28 mouse cellular contexts compared by ENCODE assay signal in genomic region chr3:129561853-129562252, GRCm38 (mm10). TPM values are rescaled to one million over a fixed set of nuclear protein-coding genes. Genes with fewer than 3 reads are reported as not detected.
DNase-seq lines count a peak whose midpoint lies in the region; ATAC-seq and TF ChIP-seq lines count a peak whose summit lies in the region.
"Had no signal": no experiment of that assay in that cellular context is flagged by ENCODE, and none has a peak within 500 bp of the region (broad histone marks: within the 10 kb centered on the region; RNA-seq: fewer than 3 reads in every experiment).

No protein-coding gene starts in this region.

- 67% methylated on average over 2 of the region's 2 CpGs for WGBS in liver, postnatal 0 days (ENCODE audit: insufficient replicate concordance)
- WGBS in liver, embryonic 11.5 days: 87% methylated on average over 2 of the region's 2 CpGs
- WGBS in hindbrain, embryonic 10.5 days: 88% methylated on average over 2 of the region's 2 CpGs

- no peak overlapping the region for H3K4me3 ChIP-seq in liver, postnatal 0 days (ENCODE audit: low read depth, low read length)
- no peak overlapping the region for H3K4me3 ChIP-seq in liver, embryonic 11.5 days (ENCODE audit: low read depth, low read length)
- H3K4me3 ChIP-seq in hindbrain, embryonic 10.5 days: no peak overlapping the region
- H3K4me3 ChIP-seq: embryonic facial prominence, embryonic 10.5 days; embryonic facial prominence, embryonic 13.5 days; erythroblast, embryonic 14.5 days; forebrain, embryonic 12.5 days; forebrain, embryonic 15.5 days; intestine, embryonic 15.5 days had no signal

- H3K9me3 ChIP-seq in liver, postnatal 0 days (ENCODE audit: low read length): no peaks in the 10 kb centered on the region
- no peaks in the 10 kb centered on the region for H3K9me3 ChIP-seq in liver, embryonic 11.5 days (ENCODE audit: control insufficient read depth, low read length)
- no peaks in the 10 kb centered on the region for H3K9me3 ChIP-seq in hindbrain, embryonic 10.5 days
- H3K9me3 ChIP-seq: embryonic facial prominence, embryonic 10.5 days; embryonic facial prominence, embryonic 13.5 days; forebrain, embryonic 12.5 days; forebrain, embryonic 15.5 days; G1E; intestine, embryonic 15.5 days had no signal

- peaks cover 30% of the 10 kb centered on the region for H3K4me1 ChIP-seq in liver, postnatal 0 days (ENCODE audit: insufficient read depth)
- peaks cover 12% of the 10 kb centered on the region for H3K4me1 ChIP-seq in liver, embryonic 11.5 days (replicated peaks; ENCODE audit: control insufficient read depth, insufficient read depth, low read length)
- H3K4me1 ChIP-seq in hindbrain, embryonic 10.5 days (replicated peaks): 0 out of 2 replicates have a peak, but pooled peaks cover 6% of the 10 kb centered on the region
- H3K4me1 ChIP-seq: forebrain, embryonic 15.5 days had no signal

- DNase-seq in liver, postnatal 0 days: no peak
- DNase-seq in liver, embryonic 11.5 days (ENCODE audit: low spot score): no peak
- DNase-seq in CD4-positive, CD25-positive, alpha-beta regulatory T cell, adult 2 months (ENCODE audit: low read depth, low spot score): peak; percentile 50
- peak; percentile 45 for DNase-seq in naive thymus-derived CD4-positive, alpha-beta T cell, adult 2 months (ENCODE audit: low read depth)
- no peak for DNase-seq in gastrocnemius, postnatal 36 days
- DNase-seq in heart, adult 11 months: no peak
- no peak for DNase-seq in hindbrain, embryonic 10.5 days (ENCODE audit: low spot score)
- DNase-seq: adrenal gland, adult 8-10 months; adrenal gland, postnatal 25 days; cerebellum, adult 11-12 months; cerebellum, adult 8-10 months; cerebellum, postnatal 10 days; cerebellum, postnatal 36 days; embryo, embryonic 11 days; gastrocnemius, postnatal 25 days had no signal

- H3K9ac ChIP-seq in liver, postnatal 0 days (replicated peaks): no peak overlapping the region
- no peak overlapping the region for H3K9ac ChIP-seq in liver, embryonic 11.5 days (ENCODE audit: low read depth, low read length)
- H3K9ac ChIP-seq: embryonic facial prominence, embryonic 13.5 days; forebrain, embryonic 12.5 days; forebrain, embryonic 15.5 days; hindbrain, embryonic 14.5 days; intestine, embryonic 15.5 days had no signal

- peaks cover 5% of the 10 kb centered on the region; the same call in 1 of the 2 replicates for H3K36me3 ChIP-seq in liver, postnatal 0 days (replicated peaks; ENCODE audit: insufficient read depth, low read length)
- H3K36me3 ChIP-seq in liver, embryonic 11.5 days (ENCODE audit: control insufficient read depth, insufficient read depth, low read length): peaks cover 2% of the 10 kb centered on the region; the same call in 1 of the 2 replicates
- H3K36me3 ChIP-seq in hindbrain, embryonic 10.5 days: peaks cover 57% of the 10 kb centered on the region

- TF ChIP-seq EP300 in liver, postnatal 0 days (IDR thresholded peaks at IDR 0.05; ENCODE audit: low read depth): no peak

- no peak for TF ChIP-seq CTCF in liver, postnatal 0 days (IDR thresholded peaks at IDR 0.05; ENCODE audit: low read depth)

- H3K27ac ChIP-seq in liver, postnatal 0 days (ENCODE audit: low read depth): peak overlapping the region; percentile 12; the same call in 1 of the 2 replicates
- H3K27ac ChIP-seq in liver, embryonic 11.5 days (ENCODE audit: low read depth, low read length): no peak overlapping the region
- H3K27ac ChIP-seq in hindbrain, embryonic 10.5 days: no peak overlapping the region
- H3K27ac ChIP-seq: embryonic facial prominence, embryonic 10.5 days; embryonic facial prominence, embryonic 13.5 days; forebrain, embryonic 12.5 days; forebrain, embryonic 15.5 days; hindbrain, embryonic 14.5 days; hindbrain, postnatal 0 days; intestine, embryonic 15.5 days had no signal

- H3K27me3 ChIP-seq in liver, postnatal 0 days (ENCODE audit: insufficient read depth, low read length): no peaks in the 10 kb centered on the region
- no peaks in the 10 kb centered on the region for H3K27me3 ChIP-seq in liver, embryonic 11.5 days (replicated peaks; ENCODE audit: control insufficient read depth, insufficient read depth, low read length)
- no peaks in the 10 kb centered on the region for H3K27me3 ChIP-seq in hindbrain, embryonic 10.5 days (ENCODE audit: insufficient read depth, poor library complexity, severe bottlenecking)
- H3K27me3 ChIP-seq: CH12.LX; embryonic facial prominence, embryonic 13.5 days; forebrain, embryonic 12.5 days; forebrain, embryonic 15.5 days; intestine, embryonic 15.5 days; Patski had no signal

- H3K4me2 ChIP-seq in liver, postnatal 0 days (ENCODE audit: low read depth, low read length): no peak overlapping the region
- no peak overlapping the region for H3K4me2 ChIP-seq in liver, embryonic 11.5 days
- H3K4me2 ChIP-seq: embryonic facial prominence, embryonic 13.5 days; forebrain, embryonic 12.5 days; forebrain, embryonic 15.5 days; heart, embryonic 11.5 days; hindbrain, embryonic 14.5 days; intestine, embryonic 15.5 days had no signal

- intact Hi-C loops in gastrocnemius, postnatal 36 days (cut with DNase I): no loop called here

- ATAC-seq in liver, postnatal 0 days: no peak
- ATAC-seq in liver, embryonic 11.5 days (replicated peaks; ENCODE audit: low FRiP score): no peak
- ATAC-seq in activated CD4-positive, CD25-positive, alpha-beta regulatory T cell, adult 4 months: peak; percentile 53
- ATAC-seq: forebrain, embryonic 15.5 days; hindbrain, postnatal 0 days; intestine, embryonic 15.5 days; Patski had no signal

RNA-seq across cellular contexts. Expression of gene Elovl6, which starts 29.7 kb away (rescaled TPM):
- polyA plus RNA-seq in liver, postnatal 0 days (2015; fragmentation: Nextera tagmentation; extraction: Ambion mirVana): 6.6 and 8.0 TPM in 2 replicates
- 26.6 and 28.3 TPM in 2 replicates for polyA plus RNA-seq in liver, embryonic 11.5 days (2014; fragmentation: Nextera tagmentation; extraction: Ambion mirVana)
- 10 to 100 TPM; 11.0 to 11.3 TPM for polyA plus RNA-seq in activated CD4-positive, CD25-positive, alpha-beta regulatory T cell, adult 4 months (2017; shearing (Covaris generic))
- under 1 TPM; 0.56 to 0.79 TPM for total RNA-seq in gastrocnemius, postnatal 36 days (2021)
- polyA plus RNA-seq in hindbrain, embryonic 10.5 days (2016; fragmentation: Nextera tagmentation; extraction: Ambion mirVana): 35.3 and 40.1 TPM in 2 replicates

Comparison
In these comparisons a context has a peak if more than half of its experiments do, and no peak if none do; other contexts are left out.
1. DNase-seq: peak in CD4-positive, CD25-positive, alpha-beta regulatory T cell, adult 2 months (single experiment) and naive thymus-derived CD4-positive, alpha-beta T cell, adult 2 months (single experiment); none in liver, postnatal 0 days (single experiment), liver, embryonic 11.5 days (single experiment), gastrocnemius, postnatal 36 days (0 of 2), heart, adult 11 months (single experiment) and hindbrain, embryonic 10.5 days (single experiment).